Mouse (Mus musculus): ENCODE data around the gene Litaf.

Litaf gene

DNA sequence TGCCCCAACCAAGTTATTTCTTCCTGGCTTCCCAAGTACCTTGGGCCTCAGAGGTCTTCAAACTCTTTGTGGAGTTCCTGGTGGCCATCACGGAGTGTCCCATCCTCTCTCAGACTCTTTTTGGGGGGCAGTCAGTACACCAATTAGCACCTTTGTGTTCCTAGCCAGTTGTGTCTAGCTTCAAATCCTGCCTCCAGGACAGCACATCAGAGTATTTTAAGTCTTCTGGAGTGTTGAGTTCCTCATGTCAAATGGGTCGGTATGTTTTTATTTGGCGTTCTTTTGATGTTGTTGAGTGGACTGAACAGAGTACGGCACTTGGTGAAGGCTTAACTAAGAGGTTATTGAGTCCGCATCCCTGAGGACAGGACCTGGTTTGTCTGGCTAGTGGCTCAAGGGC lies 526 bp downstream of the Litaf start:
- DNase-seq = no peak

DNA sequence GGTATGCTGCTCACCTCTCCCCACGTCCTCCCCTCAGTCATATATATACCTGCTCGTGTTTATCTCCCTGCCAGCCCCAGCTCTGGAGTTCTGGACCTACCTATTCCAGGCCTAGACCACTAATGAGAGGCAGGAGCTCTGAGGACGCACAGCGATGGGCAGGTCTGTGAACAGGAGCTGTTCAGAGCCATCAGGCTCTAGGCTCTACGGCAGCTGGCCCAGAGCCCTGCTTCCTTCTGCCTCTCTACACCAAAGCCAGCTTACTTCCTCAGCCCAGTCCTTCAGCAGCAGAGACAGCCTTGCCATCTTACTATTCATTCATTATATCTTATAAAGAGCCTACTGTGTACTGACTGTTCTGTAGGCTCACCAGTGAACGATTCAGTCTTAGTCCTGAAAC lies 1.2 kb downstream of the Litaf start:
- DNase-seq = no peak

DNA sequence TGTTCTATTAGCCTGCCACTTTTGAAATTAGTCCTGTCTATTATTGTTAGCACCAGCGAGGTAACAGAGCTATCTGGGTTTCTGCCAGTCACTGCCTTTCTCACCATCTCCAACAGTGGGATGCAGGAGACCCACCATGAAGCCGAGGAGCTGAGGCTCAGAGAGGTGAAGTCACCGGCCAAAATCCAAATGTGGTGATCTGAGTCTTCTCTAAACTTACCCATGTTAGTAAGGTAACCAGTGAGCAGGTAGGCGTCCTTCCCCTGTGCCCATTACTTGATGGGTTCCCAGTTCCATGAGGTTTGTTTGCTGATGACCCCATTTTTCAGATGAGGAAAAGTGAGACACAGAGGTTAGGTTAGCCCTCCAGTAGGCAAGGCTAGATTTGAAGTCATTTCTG lies 1.6 kb downstream of the Litaf start:
- DNase-seq = no peak

DNA sequence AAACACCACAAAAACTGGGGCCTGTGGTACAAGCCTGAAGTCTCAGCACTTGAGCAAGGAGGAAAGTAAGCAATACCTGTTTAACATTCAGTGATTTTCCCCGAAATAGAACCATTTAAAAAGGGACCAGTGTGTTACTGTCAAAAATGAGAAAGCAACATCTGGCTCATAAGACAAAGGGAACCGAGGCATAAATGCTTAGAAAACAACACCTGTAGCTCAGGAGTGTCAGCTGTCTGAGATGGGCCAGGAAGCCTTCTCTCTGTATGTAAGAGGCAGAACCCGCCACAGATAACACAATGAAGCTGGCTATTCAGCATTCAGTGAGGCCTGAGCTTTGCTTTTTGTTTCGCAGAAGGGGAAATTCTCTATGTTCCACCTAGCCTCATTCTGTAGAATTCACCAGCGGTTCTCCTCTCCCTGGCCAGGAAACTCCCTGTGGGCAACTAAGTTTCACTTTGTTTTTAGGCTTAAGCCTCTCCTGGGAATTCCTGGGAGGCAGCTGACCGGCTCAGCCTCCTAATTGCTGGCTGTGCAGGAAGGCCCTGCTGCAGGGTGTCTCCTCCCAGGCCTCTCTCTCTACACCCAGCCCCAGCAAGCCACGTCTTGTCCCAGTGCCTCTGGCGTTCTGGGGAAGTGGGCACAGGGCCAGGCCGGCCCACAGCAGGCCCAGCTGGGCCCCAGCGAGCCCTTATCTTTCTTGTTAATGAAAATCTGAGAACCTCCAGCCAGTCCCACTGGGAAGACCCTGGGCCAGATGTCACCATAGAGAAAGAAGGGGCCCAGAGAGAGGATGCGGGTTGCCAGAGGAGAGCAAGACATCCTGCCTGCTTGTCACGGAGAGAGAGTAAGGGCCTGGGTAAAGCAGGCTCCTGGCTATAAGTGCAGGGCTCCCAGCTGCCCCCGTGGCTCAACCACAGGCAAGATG lies 2.9 kb downstream of the Litaf start:
- DNase-seq = peak; percentile 87 to 92

DNA sequence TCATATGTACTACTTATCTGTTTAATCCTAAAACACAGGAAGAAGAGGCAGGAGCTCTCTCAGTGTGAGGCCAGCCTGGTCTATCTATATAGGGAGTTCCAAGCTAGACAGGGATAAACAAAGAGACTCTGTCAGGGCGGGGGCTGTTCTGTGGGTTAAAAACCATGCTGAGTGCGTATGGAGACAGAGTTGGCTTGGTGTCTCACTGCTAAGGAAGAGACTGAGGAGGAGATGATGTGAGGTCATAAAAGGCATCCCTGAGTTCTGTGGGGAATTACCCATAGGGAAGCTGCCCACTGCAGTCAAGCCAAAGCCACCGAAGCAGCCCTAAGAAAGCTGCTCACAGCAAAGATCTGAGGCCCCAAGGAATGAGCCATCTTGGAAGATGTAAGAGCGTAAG lies 5.3 kb downstream of the Litaf start, which contains the start of gene Snn:
Gene Snn (plus strand): TSS at position 301 of the 400 bp plus-strand sequence.
- no peak for DNase-seq

DNA sequence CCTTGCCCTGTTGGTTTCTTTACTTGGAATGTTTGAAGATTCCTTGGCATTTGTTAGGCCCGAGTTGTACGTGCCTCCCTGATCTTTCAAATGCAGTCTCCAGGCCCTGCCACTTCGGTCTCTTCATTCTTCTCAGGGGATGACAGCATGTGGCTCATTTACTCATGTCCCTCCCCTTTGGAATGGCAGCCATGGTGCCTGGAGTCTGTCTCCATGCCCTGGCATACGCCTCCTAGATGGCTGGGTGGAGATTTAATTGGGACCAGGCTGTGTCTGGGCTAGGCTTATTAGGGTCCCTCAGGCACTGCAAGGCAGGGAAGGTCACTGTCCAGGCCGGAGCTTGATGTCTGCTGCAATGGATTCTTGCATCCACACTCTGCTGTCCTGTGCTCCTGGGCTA lies 10.0 kb downstream of the Litaf start:
- DNase-seq = no peak

DNA sequence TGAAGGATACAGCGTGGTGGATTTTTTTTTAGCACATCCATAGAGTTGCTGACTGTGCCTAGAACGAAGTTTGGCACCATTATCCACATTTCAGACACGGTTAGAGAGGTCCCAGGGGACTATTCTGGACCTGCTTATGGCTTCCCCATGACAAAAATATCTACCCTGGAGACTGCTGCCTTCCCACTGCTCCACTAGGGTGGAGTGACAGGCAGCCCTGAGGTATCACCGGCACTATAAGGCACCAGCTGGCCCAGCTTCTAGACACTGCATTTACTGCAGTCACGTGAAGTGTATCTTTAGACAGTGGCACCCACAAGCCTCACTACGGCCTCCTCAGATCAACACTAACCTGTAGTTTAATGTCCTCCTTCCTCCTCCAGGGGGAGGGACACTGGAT lies 11.1 kb downstream of the Litaf start:
- no peak for DNase-seq

DNA sequence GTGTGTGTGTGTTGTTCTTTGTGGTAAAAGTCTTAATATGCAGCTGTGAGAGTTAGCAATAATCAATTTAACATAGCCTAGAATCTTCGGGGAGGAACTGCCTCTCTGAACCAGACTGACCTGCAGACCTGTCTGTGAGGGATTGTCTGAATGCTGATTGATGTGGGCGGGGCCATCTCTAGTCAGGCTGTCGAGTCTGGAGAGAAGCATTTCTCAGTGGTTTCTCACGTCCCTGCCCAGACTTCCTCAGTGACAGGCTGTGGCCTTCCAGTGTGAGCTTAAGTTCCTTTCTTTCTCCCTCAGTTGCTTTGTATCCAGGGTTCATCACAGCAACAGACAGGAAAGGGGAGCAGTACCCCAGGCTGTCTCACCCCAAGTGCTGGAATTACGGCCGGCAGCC lies 11.5 kb downstream of the Litaf start:
- no peak for DNase-seq

DNA sequence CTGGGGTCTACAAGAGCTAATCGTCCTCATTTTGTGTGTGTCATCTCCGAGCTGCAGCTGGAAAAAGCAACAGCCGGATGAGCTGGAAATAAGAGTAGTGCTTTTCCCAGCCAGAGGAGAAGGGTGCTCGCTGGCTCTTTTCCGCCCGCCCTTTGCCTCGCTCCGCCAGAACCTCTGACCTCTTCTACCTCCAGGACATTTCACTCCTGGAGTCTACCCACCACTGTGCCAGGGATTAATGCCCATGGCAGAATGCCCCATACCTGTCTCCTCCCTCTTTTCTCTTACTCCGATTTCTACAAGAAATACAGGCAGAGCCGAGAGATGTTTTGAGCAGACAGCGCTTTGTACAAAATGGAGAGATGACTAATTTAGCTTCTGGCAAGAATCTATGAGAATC lies 14.8 kb downstream of the Litaf start:
- DNase-seq = no peak

DNA sequence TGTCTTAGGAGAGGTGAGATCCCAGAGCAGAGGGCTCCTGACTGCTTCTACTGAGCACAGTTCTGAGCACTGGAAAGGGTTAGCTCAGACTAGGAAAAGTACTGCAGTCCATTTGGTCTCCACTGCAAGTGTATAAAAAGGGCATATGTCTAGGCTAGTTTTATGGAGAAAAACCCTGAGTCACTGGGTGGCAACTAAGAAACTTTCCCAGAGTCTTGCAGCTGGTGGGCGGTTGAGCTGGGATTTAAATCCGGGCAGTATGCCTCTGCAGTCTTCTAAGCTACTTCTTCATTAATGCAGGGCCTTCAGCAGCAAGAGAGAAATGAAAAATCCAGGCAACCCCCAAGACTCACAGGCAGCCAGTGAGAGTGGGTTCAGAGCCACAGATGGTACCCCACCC lies 15.7 kb downstream of the Litaf start:
- DNase-seq = no peak

DNA sequence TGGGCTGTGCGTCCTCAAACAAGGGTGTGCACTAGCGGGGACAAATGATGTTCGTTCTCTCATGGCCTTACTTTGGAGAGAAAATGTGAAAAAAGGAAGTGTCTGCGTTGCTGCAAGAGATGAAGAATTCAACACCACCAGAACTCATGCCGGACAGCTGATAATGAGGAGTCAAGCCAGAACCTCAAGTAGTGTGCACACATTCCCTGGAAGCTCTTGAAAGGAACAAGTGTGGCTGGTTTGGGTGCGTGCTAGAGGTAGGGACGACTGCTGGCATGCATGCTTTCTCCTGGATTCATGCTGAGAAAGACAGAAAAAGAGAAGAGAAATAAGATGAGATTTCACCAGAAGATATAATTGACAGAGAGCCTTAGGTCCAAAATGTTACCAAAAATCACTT lies 18.8 kb downstream of the Litaf start:
- DNase-seq = no peak

DNA sequence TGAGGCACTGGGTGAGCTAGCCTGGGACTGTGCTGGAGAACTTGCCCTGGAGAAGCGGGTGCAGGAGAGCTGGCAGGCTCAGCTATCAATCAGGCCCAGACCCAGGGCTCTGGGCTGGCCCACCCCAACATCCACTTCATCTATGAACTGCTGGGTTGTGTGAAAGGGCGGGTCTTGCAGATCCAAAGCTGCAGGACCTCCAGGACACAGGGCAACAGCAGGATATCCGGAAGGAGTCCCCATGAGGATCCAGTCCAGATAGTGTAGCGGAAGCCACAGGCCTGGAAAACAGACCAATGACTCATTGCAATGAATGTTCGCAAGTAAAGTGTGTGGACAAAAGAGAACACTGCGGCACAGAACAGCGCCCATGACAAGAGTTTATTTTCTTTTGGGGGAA lies 19.5 kb downstream of the Litaf start:
- no peak for DNase-seq

DNA sequence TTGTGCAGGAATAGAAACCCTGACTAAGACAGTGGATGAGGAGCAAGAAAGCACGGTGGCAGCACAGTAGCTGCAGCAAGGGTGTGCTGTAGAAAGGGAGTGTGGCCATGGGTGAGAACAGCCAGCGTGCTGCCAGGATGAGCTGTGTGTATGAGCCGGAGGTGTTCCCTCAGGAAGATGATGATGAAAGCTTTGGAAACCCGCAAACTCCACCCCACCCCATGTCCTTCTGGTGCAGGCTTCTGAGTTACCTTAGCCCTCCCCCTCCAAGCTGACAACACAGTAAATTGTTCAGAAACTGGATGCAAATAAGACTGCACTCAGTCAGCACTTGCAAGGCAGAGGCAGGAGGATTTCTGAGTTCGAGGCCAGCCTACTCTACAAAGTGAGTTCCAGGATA lies 22.7 kb downstream of the Litaf start:
- no peak for DNase-seq

DNA sequence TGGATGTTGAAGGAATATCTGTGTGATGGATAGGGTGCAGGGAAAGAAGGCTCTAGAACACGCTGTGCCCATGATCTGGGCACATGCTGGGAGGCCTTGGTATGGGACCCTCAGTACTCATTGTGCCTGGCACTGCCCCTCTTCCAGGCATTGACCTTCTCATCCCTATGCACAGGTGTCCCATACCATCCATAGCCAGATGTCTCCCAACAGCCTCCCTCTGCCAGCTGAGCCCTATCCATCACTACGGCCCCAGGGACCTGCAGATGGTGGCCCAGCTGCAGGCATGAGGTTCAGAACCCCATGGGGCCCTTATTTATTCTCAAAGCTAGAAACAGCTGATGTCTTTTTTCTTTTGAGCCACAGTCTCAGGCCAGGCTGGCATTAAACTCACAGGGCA lies 25.4 kb downstream of the Litaf start:
- no peak for DNase-seq

DNA sequence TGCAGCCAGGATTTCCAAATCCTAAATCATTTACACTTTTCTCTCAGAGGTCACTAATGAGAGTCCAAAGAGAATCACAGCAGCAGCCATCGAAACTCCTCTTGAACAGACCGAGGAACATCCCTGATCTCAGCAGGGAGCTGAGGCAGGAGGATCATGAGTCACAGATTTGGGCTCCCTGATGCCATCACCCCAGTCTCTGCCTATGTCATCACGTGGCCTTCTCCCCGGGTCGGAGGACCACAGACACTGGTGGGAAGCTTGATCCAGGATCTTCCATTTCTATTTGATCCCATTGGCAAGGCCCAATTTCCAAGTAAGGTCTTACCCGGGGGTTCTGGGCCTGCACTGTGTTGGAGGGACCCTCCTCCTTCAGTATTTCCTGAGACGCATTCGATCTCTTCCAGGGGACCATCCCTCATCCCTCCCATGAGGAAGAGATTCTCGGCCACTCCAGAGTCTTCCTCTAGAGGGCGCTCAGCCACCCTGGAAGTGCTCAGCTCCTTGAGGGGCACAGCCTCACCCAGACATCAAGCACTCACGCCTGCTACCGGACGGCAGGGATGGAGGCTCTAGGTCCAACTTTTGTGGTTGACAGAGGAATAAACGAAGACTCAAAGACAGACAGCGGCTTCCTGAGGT lies 30.0 kb downstream of the Litaf start:
- peak; percentile 86 to 88 for DNase-seq

DNA sequence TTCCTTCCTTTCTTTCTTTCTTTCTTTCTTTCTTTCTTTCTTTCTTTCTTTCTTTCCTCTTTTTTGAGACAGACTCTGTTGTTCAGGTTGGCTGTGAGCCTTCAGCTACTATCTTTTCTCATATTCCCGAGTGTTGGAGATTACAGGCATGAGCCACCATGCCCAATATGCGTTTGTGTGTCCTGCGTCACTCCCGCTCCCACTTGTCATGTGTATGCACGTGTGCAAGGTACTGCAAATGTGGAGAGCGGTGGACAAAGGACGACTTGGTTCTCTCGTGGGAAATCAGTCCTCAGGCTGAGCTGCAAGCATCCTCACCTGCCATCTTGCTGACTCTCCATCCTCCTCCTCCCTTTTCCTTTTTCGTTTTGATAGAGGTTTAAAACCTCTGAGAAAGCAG lies 30.7 kb downstream of the Litaf start:
- no peak for DNase-seq

DNA sequence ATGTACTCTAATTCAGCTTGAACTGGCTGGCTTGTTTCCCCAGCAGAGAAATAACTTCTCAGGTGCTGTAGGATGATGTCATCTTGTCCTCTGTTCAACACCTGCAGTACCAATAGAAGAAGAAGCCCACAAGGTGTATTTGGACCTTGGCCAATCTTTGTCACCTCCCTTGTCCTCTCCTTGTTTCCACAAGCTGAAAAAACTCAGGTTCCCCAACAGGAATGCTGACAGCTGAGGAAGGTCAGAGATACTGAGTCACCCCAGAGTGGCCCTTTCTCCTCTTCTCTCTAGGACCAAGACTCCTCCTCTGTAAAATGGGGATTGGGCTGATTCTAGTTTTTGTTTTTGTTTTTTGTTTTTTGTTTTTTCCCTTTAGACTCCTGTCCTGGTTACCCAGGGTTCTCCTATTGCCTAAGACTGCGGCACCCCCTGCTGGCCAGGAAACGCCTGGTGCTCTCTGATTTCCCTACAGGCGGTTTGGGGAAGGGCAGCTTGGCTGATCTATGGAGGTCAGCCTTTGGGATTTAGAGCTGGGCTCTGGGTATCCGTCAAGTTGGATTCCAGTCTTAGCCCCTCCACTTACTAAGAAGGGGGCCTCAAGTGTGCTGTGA lies 31.7 kb downstream of the Litaf start:
- peak; percentile 94 for DNase-seq

DNA sequence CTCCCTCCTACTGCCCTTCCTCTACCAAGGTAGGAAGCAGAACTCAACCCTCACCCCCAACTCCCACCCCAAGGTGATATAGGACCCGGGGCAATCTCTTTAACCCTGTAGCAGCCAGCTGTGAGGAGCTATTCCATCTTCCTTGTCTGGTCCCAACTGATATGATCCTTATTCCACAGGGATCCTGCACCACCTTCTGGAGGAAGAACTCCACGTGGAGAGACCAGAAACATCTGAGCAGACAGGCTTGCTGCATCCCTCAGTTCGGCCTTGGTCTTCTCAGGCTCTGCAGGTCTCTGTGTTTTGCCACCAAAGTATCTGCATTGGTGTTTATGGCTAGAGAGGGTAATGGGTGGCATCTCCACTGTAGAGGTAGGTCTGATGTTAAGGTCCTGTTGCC lies 34.6 kb downstream of the Litaf start:
- DNase-seq = no peak

DNA sequence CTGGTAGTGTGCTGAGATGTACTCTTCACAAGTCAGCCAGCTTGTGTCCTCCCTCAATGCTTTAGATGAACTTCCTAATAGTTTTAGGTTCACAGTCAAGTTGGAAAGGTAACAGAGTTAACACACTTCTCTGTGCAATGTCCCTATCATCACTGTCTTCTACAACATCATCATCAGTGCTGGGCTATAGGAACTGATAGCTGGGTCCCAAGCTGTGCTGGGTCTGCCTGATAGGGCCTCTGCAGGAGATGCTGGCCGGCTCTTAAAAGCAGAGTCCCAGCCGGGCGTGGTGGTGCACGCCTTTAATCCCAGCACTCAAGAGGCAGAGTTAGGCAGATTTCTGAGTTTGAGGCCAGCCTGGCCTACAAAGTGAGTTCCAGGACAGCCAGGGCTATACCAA lies 35.1 kb downstream of the Litaf start:
- DNase-seq = no peak

DNA sequence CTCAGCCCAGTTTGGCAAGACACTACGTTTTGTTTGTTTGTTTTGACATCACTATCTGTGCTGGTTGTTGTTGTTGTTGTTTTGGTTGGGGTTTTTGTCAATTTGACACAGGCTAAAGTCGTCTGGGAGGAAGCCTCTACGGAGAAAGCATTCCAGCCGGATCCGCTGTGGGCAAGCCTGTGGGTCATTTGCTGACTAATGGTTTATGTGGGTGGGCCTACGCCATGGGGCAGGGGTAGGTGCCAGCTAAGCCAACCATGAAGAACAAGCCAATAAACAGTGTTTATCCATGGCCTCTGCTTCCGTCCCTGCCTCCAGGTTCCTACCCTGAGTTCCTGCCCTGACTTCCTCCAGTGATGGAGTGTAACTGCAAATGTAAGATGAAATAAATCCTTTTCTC lies 37.8 kb downstream of the Litaf start:
- DNase-seq = no peak

DNA sequence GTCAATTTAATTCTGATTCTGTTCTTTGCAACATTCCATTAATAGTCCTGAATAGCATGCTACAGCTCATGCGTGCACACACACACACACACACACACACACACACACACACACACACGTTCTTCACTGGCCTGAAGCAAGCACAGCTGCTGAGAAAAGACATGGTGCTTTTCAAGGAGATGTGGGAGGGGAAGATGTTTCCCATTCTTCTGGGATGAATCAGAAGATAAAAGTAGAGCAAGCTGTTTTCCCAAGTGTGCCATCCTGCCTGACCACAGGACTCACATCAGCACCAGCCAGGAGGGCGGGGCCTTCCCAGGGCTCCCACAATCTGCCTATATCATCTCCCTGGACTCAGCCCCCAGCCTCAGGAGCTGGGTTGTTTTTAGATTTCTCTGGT lies 41.1 kb downstream of the Litaf start:
- DNase-seq = peak; percentile 34 to 41

DNA sequence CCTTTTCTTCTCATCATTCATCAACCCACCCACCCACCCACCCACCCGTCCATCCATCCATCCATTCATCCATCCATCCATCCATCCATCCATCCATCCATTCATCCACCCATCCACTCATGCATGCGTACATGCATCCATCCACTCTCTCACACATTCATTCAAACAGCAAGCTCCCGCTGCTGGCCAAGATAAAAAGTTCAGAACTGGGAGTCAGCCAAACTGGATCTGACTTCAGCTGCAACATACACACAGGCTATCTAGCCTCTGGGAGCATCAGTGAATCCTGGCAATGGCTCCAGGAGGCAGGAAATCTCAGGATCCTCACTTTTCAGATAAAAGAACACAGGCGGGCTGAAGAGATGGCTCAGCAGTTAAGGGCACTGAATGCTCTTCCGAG lies 42.3 kb downstream of the Litaf start:
- DNase-seq = no peak

DNA sequence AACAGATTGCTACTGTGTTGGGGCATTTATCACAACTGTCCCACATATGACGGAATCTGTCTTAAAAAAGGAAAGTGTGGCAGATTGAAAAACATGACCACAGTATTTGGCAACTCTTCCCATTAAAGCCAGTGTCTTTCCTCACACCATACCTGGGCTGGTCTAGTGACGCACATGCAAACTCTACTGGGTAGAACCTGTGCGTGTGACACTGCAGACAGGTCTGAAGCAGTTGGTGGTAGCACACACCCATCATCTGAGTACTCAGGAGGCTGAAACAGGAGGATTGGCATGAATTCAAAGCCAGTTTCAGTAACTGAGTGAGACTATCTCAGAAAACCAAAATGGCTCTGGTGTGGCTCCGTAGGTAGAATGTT lies 43.9 kb downstream of the Litaf start:
- no peak for DNase-seq
